Mouse (Mus musculus) splenic B cell, adult 2 months (primary cell): Measurements from ENCODE around the gene Rps11.
"Not testable (repeated sequence)": the region's sequence is repeated elsewhere in the genome, so short reads cannot be mapped to it uniquely, and the experiment has no call there.

Experiments used
- DNase-seq: peaks from one replicate; pipeline ENCODE4 v3.0.0-alpha.2; 2011; ENCODE audit warnings: low read depth, low spot score
- H3K27me3 ChIP-seq: 2 replicates; pipeline ENCODE4 v1.6.1; 2012; ENCODE audit warnings: mild to moderate bottlenecking, low read length, moderate library complexity, mixed read lengths; ENCODE audit not compliant: control insufficient read depth, poor library complexity, insufficient read depth, severe bottlenecking
- H3K36me3 ChIP-seq: 2 replicates; pipeline ENCODE4 v1.6.1; 2012; ENCODE audit warnings: mild to moderate bottlenecking, low read length, moderate library complexity, mixed read lengths; ENCODE audit not compliant: control insufficient read depth, poor library complexity, insufficient read depth, severe bottlenecking

Gene Rps11

DNA sequence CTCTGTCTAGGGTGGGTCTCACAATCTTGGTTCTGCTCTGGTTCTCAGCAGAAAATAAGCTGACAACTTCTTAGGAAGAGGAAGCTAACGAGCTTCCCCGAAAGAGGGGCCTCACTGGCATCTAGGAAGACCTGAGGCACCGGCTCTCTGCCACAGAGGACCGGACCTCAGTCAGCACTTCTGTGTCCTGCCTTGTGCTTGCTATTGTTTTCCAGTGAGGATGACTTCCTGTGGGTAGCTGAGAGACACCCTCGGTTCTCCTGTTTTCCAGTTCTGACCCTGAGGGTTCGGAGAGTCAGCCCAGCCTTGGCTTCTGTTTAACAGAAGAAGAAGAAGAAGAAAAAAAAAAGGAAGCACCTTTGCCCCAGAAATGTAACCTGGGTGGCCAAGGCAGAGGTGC is 26.8 kb downstream of the Rps11 start:
- no peak for DNase-seq
- Histone ChIP-seq H3K27me3 (no peaks in the 10 kb centered on the region), H3K36me3 (no peaks in the 10 kb centered on the region)

DNA sequence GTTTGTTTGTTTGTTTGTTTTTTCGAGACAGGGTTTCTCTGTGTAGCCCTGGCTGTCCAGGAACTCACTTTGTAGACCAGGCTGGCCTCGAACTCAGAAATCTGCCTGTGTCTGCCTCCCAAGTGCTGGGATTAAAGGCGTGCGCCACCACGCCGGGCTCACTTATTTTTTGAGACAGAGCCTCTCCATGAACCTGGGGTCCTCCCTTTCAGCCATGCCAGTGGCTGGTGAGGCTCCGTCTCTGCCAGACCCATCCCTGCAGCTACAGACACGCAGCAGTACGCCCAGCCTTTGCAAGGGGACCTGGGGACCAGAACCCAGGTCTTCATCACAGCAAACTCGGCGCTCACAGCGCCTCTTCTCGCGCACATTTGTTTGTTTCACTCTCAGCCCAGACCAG is 28.3 kb downstream of the Rps11 start:
- not testable (repeated sequence) for H3K36me3 ChIP-seq, DNase-seq, H3K27me3 ChIP-seq

DNA sequence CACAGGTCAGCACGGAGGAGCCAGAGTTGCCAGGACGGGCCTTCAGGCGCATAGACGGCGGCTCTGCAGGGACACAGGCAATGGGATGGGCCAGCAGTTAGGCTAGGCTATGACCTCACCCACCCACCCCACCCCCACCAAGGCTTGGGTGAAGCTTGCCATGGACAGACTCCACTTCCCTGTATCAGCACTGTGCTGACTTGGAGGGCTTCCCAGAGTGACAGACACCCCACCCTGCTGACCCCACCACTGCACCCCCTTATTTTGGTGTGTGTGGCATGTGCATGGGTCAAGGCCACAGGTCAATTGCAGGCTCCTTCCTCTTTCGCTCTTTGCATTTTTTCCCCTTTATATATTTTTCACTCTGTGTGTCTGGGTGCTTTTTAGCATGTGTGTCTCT is 28.9 kb downstream of the Rps11 start:
- Histone ChIP-seq H3K36me3 (no peaks in the 10 kb centered on the region), H3K27me3 (no peaks in the 10 kb centered on the region)
- no peak for DNase-seq

DNA sequence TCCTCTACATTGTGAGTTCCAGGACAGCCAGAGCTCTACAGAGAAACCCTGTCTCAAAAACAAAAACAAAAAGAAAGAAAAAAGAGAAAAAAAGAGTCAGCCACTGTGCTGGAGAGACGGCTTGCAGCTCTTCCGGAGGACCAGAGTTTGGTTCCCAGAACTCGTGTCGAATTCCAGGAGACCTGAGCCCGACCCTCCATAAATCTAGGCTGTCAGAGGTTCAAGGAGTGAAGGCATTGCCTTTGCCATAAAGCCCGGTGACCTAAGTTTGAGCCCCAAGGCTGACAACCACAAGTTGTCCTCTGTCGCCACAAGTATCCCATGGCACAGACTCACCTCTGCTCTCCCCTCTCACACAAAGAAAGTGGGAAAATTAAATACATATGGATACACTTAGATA is 30.1 kb downstream of the Rps11 start:
- Histone ChIP-seq H3K27me3 (no peaks in the 10 kb centered on the region), H3K36me3 (no peaks in the 10 kb centered on the region)
- no peak for DNase-seq

DNA sequence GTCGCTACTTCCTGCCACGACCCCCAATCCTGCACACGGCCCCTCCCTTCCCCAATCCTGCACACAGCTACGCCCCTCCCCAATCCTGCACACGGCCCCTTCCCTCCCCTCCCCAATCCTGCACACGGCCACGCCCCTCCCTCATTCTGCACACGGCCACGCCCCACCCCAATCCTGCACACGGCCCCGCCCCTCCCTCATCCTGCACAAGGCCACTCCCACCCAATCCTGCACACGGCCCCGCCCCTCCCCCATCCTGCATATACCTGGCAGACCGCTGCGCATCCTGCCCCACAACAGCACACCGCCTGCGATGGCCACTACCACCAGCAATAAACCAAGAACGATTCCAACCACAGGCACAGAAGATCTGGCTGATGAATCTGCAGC is 30.7 kb downstream of the Rps11 start:
- Histone ChIP-seq H3K27me3 (no peaks in the 10 kb centered on the region), H3K36me3 (no peaks in the 10 kb centered on the region)
- no peak for DNase-seq

DNA sequence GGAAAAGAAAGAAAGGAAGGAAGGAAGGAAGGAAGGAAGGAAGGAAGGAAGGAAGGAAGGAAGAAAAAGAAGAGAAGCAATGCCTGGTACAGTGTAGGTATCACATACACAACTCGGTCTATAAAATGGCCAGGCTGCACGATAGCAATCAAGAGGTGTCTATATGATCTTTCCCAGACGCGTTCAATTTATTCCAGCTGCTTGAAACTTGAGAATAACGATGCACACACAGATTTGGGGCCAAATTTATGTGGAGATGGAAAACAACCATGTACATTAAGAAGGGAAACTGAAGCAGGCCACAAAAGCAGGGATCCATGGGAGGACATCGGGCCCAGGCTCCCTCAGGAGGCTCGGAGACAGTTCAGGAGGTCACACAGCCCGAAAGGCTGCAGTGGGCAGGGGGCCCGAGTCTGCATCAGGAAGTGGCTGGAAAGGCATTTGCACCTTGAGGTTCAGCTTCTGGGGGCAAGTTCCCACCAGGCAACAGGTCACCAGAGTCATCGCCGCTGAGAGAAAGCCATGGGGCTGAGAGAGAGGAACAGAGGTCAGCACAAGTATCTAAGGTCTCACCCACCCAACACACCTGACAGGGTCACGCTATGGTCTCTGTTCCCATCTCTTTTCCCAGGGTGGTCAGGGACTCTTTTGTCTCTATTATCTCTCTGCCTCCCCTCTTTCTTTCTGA is 31.3 kb downstream of the Rps11 start:
- DNase-seq: no peak
- no peaks in the 10 kb centered on the region for H3K27me3 ChIP-seq
- H3K36me3 ChIP-seq: no peaks in the 10 kb centered on the region

DNA sequence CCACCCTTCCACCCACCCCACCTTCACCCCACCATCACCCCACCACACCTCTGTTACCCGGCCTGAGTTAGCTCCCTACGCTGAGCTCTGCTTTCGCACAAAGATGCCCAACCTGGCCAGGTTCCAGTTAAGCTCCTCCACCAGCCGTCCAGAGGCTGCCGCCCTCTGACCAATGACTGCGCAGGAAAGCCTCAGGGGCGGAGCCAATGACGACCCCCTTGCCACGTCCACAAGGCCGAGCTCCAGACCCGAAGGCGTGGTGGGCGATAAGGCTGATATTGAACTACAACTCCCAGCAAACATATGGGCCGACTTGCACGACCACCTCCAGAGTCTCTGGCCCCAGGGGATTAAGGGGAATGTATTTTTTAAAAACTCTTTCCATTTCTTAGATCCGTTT is 32.2 kb downstream of the Rps11 start, which contains the start of gene Rcn3:
TSS of gene Rcn3 (minus strand) at position 174 of the 400 bp plus-strand sequence.
- Histone ChIP-seq H3K27me3 (no peaks in the 10 kb centered on the region), H3K36me3 (no peaks in the 10 kb centered on the region)
- DNase-seq: peak; percentile 40

DNA sequence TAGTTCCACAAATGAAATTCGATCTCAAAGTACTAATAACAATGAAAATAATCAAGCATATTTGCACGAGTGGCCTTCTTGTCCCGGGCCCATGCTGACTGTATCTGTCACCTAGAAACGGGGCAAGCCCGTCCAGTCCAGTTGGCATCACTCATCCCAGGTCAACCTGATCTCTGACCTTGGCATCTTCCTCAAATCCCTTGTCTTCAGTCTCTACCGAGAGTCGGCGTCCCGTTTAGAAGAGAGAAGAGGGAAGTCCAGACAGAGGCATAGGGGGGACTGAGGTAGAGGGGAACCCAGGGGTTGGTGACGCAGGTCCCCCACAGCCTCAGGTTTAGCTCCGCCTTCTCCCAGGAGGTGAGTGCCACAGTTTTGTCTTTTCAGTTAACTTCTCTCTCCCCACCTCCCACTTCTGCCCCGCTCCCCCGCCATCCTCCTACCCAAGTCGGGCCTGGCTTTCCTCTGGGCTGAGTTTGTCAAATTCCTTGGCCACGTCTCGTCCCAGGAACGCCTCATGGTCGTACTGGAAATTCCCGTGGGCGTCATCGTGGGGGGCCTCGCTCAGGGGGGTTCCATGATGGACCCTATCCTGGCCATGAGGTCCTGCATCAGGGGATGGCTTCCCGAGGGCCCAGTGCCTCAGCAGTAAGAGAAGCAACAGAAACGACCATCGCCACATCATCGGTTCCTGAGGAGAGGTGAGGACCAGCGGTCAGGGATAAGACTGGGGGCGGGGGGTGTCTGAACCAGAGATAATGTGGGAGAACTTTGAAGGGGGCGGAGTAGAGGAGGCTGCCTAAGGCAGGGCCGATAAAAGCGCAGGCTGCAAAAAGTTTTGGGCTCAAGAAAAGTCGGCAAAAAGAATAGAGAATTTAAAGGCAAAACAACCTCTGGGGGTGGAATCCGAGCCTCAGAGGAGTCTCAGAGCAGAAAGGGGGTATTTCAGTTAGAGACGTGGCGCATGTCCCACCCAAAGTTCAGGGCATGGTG is 32.9 kb downstream of the Rps11 start:
- H3K27me3 ChIP-seq: no peaks in the 10 kb centered on the region
- no peaks in the 10 kb centered on the region for H3K36me3 ChIP-seq
- DNase-seq: peak; percentile 64

DNA sequence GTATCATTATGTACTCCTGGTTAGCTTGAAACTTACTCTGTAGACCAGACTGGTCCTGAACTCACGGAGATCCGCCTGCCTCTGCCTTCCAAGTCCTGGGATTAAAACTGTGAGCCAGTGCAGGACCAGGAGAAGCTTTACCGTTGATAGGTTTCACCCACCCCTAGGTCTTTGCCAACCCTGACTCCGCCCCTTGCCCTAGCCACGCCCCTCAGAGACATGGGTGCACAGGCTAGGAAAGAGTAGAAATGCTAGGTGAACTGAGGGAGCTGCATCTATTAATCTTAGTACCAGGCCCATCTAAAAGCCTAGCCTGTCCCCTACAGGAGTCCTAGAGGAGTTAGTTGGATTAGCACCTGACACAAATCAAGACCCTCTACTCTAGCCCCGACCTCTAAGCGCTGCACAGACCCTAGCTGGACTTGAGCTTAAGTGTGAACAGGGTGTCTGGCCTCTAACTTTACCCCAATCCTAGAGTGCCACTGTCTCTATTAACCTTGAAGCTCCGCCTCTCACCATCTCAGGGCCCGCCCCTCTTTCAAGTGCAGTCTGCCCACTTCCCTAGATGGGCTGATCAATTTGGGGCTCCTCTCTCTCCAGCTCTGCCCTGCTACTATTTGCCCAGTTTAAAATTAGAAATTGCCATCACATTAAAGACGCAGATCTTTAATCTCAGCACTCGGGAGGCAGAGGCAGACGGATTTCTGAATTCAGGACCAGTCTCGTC is 33.8 kb downstream of the Rps11 start:
- no peaks in the 10 kb centered on the region for H3K27me3 ChIP-seq
- peak; percentile 50 for DNase-seq
- no peaks in the 10 kb centered on the region for H3K36me3 ChIP-seq

DNA sequence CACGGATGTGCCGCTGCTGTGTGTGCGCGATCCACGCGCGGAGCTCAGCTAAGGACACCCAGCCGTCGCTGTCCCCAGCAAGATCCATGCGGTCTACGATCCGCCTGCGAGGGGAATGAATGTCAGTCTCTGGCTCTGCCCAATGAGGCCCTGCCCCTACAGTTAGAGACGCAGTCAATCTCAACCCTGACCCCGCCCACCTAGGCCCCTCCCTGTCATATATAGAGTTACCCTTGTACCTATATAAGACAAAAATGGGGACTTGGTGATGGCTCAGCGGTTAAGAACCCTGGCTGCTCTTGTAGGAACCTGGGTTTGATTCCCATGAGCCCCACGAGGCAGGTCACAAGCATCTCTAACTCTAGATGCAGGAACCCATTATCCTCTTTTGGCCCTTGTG is 35.6 kb downstream of the Rps11 start:
- no peaks in the 10 kb centered on the region for H3K36me3 ChIP-seq
- DNase-seq: no peak
- H3K27me3 ChIP-seq: no peaks in the 10 kb centered on the region

DNA sequence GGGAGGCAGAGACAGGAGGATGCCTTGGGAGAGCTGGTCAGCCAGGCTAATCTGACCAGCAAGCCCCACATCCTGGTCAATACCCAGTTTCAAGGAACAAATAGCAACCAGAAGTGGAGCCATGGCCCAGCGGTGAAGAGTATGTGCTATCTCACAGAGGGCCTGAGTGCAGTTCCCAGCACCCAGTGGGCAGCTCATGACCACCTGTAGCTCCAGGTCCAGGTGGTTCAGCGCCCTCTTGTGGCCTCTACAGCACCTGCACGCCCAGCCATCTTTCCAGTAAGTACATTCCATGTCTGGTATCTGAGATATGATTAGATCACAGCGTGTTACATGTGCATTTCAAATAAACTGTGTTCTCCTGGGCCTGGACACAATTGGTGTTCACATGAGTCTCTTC is 38.2 kb downstream of the Rps11 start:
- H3K27me3 ChIP-seq: no peaks in the 10 kb centered on the region
- no peaks in the 10 kb centered on the region for H3K36me3 ChIP-seq
- DNase-seq: no peak

DNA sequence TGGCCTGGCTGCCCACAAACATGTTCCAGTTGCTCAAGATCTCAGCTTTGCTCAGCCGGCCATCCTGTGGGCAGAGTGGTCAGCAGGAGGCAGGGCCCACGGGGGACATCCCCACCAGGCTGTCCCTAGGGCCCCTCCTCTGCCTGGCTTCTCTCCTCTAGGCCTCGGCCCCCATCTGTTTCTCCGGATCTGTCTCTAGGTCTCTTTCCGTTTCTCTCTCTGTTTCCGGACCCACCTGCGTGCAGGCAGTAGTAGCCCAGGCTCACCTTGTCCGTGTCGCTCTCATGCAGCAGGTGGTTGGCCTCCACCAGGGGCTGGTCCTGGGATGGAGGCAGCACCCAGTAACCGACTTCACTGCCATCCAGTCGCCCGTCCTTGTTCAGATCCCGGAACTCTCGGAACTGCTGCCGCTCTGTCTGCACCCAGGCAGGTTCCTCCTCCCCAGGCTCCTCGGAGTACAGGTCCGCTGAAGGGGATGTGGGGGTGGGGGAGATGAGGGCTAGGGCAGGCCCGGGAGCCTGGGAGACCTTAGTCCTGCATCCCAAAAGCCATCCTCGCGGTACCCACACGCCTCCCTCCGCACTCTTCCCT is 40.8 kb downstream of the Rps11 start:
- Histone ChIP-seq H3K27me3 (no peaks in the 10 kb centered on the region), H3K36me3 (no peaks in the 10 kb centered on the region)
- DNase-seq: no peak

DNA sequence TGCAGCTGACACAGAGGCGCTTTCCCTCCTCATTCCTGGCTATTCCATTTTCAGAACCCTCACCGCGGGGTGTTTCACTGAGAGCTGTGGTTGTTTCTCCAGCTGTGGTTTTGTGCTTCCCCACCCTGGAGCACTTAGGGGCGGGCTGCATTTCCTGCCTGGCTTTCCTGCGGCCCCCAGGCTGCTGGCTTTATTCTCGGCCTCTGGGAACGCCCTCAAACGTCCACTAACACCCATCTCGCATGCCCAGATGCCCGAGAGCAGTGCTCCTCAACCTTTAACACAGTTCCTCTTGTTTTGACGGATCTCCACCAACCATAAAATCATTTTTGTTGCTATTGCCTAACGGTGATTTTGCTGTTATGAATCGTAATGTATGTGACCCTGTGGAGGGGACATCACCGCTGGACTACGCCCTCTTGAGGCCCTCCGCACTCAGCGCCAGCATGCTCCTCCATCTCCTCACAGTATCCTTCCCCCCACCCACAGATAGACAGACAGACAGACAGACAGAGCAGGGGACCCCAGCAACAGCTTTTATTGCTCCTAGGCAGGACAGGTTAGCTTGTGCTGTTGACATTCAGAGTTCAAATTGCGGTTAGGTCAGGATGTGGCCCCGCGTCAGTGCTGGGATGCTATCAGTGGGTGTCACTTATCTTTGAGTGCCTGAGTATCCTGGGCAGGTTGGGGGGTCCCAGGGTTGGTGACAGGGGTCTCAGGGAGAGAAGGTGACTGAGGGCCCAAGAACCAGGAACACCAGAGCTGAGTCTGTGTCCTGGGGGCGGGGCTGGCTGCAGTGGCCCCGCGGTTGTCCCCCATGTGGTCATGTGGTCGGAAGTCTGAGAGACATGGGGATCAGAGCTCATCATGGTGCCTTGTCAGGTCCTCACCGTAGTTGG is 41.6 kb downstream of the Rps11 start:
- no peaks in the 10 kb centered on the region for H3K27me3 ChIP-seq
- H3K36me3 ChIP-seq: no peaks in the 10 kb centered on the region
- DNase-seq: peak; percentile 63

DNA sequence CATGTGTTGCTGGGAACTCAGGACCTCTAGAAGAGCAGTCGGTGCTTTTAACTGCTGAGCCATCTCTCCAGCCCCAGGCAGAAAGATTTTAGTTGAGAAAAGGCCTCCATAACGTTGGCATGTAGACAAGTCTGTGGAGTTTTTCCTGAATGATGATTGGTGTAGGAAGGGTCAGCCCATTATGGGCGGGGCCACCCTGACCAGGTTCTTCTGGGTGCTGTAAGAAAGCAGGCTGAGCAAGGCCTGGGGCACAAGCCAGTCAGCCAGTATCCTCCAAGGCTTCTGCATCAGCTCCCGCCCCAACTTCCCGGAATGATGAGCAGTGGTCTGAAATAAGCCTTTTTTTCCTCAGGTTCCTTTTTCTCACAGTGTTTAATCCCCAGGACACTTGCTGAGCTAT is 43.2 kb downstream of the Rps11 start:
- no peaks in the 10 kb centered on the region for H3K27me3 ChIP-seq
- peaks cover 9% of the 10 kb centered on the region for H3K36me3 ChIP-seq

More for the DNA sequence above, 43.2 kb downstream of the Rps11 start:
- no peak for DNase-seq
